Mouse (Mus musculus): ENCODE data around the gene Adprm. TPM values are rescaled to one million over a fixed set of nuclear protein-coding genes. Genes with fewer than 3 reads are reported as not detected.

Gene Adprm
- polyA plus RNA-seq, 1 experiment from 2014 or later: 34.8 TPM

DNA sequence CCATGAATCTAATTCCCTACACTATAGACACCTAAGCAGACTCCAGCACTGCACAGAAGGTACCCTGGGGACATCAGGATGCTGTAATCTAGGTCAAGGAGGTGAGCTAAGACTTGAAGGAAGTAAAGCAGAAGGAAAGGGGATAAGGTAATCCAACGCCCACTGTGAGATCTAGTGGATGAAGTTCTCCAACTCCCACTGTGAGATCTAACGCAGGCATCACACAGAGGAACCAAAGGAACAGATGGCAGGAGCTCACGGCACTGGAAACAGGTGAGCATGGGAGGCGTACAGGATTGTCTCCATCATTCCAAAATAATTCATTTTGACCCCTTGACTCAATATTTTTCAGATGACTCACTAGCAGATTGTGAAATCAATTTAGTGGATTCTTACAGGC is 55.9 kb downstream of the Adprm start:
- Histone ChIP-seq H3K9me3 (no peaks in the 10 kb centered on the region), H3K9ac (no peak overlapping the region), H3K27me3 (no peaks in the 10 kb centered on the region), H3K4me1 (0 out of 2 replicates have a peak, but pooled peaks cover 4% of the 10 kb centered on the region), H3K4me2 (replicated peaks) (no peak overlapping the region), H3K36me3 (no peaks in the 10 kb centered on the region), H3K27ac (no peak overlapping the region), H3K4me3 (no peak overlapping the region)
- 78% methylated on average over 4 of the region's 4 CpGs for WGBS
- no peak for ATAC-seq (ENCODE audit: low FRiP score, low read depth)

DNA sequence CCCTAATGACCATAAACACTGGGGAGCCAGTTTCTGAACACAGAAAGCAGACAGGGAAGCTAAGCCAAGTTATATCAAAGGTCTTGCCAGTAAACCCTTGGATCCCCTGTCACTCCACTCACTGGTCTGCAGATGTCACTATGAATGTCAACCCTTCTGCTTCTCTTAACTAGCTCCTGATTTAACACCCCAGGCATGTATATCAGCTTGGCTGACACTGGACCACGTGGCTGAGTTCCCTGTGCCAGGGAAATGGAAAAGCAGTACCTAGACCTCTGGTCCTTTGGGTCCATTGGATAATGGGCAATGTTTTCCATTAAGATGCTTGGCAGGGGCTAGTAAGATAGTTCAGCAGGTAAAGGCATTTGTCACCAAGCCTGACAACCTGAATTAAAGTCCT is 58.7 kb downstream of the Adprm start:
- Histone ChIP-seq H3K4me1 (0 out of 2 replicates have a peak, but pooled peaks cover 3% of the 10 kb centered on the region), H3K27me3 (no peaks in the 10 kb centered on the region), H3K27ac (no peak overlapping the region), H3K9me3 (no peaks in the 10 kb centered on the region), H3K4me2 (replicated peaks) (no peak overlapping the region), H3K9ac (no peak overlapping the region), H3K4me3 (no peak overlapping the region), H3K36me3 (no peaks in the 10 kb centered on the region)
- no peak for ATAC-seq (ENCODE audit: low FRiP score, low read depth)
- 24% methylated on average over 1 of the region's 1 CpGs for WGBS

DNA sequence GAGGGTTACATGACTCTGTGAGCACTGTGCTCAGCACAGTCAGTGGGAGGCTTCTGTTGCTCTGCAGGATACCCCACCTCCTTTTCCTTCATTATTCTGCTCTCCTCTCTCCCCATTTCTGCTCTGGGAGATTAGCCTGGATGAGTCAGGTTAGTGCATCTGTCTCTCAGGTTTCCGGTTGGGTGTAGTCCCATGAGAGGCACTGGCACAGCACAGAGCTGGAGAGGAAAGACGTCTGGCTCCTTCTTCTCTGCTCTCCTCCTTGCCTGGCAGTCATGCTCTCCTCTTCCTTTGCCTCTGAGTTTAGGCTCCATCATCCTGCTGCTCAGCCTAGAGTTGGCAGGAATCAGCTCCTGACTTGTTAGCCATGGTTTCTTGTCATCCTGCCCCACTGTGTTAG is 60.2 kb downstream of the Adprm start:
- WGBS: 86% methylated on average over 2 of the region's 2 CpGs
- Histone ChIP-seq H3K36me3 (no peaks in the 10 kb centered on the region), H3K4me3 (no peak overlapping the region), H3K4me1 (no peaks in the 10 kb centered on the region), H3K27ac (no peak overlapping the region), H3K27me3 (no peaks in the 10 kb centered on the region), H3K9ac (no peak overlapping the region), H3K4me2 (replicated peaks) (no peak overlapping the region), H3K9me3 (no peaks in the 10 kb centered on the region)
- ATAC-seq (ENCODE audit: low FRiP score, low read depth): no peak

Small RNA genes within 50 kb of the gene (microRNA-seq; reads per million reads assigned to microRNA genes)
- gene Mir6923: not detected

Other genes with a start within 250 kb of the Adprm start
- gene Pirt, start 140.6 kb downstream of the Adprm start, polyA plus RNA-seq (2015; fragmentation: Nextera tagmentation; extraction: Ambion mirVana): 0.19 and 0.23 TPM in 2 replicates
- gene Tmem238l, start 96.0 kb downstream of the Adprm start, polyA plus RNA-seq (2015; fragmentation: Nextera tagmentation; extraction: Ambion mirVana): not detected in 2 replicates
- gene Tmem220, start 27.4 kb downstream of the Adprm start, polyA plus RNA-seq (2015; fragmentation: Nextera tagmentation; extraction: Ambion mirVana): 1.6 and 2.1 TPM in 2 replicates
- 20.0 and 21.3 TPM in 2 replicates for gene Sco1, start 76 bp upstream of the Adprm start, polyA plus RNA-seq (2015; fragmentation: Nextera tagmentation; extraction: Ambion mirVana)
- gene Myh3, start 25.7 kb upstream of the Adprm start, polyA plus RNA-seq (2015; fragmentation: Nextera tagmentation; extraction: Ambion mirVana): 85.0 and 101 TPM in 2 replicates
- gene Myh2, start 118.4 kb upstream of the Adprm start, polyA plus RNA-seq (2015; fragmentation: Nextera tagmentation; extraction: Ambion mirVana): 0.11 and 0.15 TPM in 2 replicates
- gene Myh1, start 147.5 kb upstream of the Adprm start, polyA plus RNA-seq (2015; fragmentation: Nextera tagmentation; extraction: Ambion mirVana): 1.6 and 2.1 TPM in 2 replicates
- 0.20 and 0.23 TPM in 2 replicates for gene Myh4, start 185.4 kb upstream of the Adprm start, polyA plus RNA-seq (2015; fragmentation: Nextera tagmentation; extraction: Ambion mirVana)
- 23.9 and 27.5 TPM in 2 replicates for gene Myh8, start 224.5 kb upstream of the Adprm start, polyA plus RNA-seq (2015; fragmentation: Nextera tagmentation; extraction: Ambion mirVana)

Data from limb, embryonic 13.5 days (tissue).